Mouse (Mus musculus): Measurements from ENCODE around the gene Rpl10-ps3.

Gene Rpl10-ps3

GRCm38 (mm10) chr9:50315650-50316049 lies 29.1 kb downstream of the Rpl10-ps3 start:
- ATAC-seq (ENCODE audit: insufficient number of reproducible peaks, low FRiP score, low TSS enrichment): no peak

GRCm38 (mm10) chr9:50311036-50311545 lies 33.7 kb downstream of the Rpl10-ps3 start:
- no peak for ATAC-seq (ENCODE audit: insufficient number of reproducible peaks, low FRiP score, low TSS enrichment)

- ATAC-seq (ENCODE audit: insufficient number of reproducible peaks, low FRiP score, low TSS enrichment): no peak
Measured at GRCm38 (mm10) chr9:50305666-50306402, 38.9 kb downstream of the Rpl10-ps3 start.

- ATAC-seq (ENCODE audit: insufficient number of reproducible peaks, low FRiP score, low TSS enrichment): no peak
Measured at GRCm38 (mm10) chr9:50305046-50305445, 39.7 kb downstream of the Rpl10-ps3 start.

GRCm38 (mm10) chr9:50304004-50304403 lies 40.8 kb downstream of the Rpl10-ps3 start:
- no peak for ATAC-seq (ENCODE audit: insufficient number of reproducible peaks, low FRiP score, low TSS enrichment)

- ATAC-seq (ENCODE audit: insufficient number of reproducible peaks, low FRiP score, low TSS enrichment): no peak
Measured at GRCm38 (mm10) chr9:50301722-50302121, 43.0 kb downstream of the Rpl10-ps3 start.

- ATAC-seq (ENCODE audit: insufficient number of reproducible peaks, low FRiP score, low TSS enrichment): no peak
Measured at GRCm38 (mm10) chr9:50298389-50298788, 46.4 kb downstream of the Rpl10-ps3 start.

Data from cerebellum, adult (tissue).